Mouse (Mus musculus): ENCODE measurements around the gene Kcnj8. TPM values are rescaled to one million over a fixed set of nuclear protein-coding genes. Genes with fewer than 3 reads are reported as not detected.

The Kcnj8 gene
- total RNA-seq, 1 experiment: 0.58 TPM

GRCm38 (mm10) chr6:142609401-142610373 is 38.3 kb upstream of the Kcnj8 start:
- in situ Hi-C loops (cut with MboI; ENCODE audit: low sequenced_read_pairs in 2 of 2, unreplicated experiment in 2 of 2): no loop called here
- no peak for DNase-seq (ENCODE audit: low read depth, low spot score)
- Histone ChIP-seq H3K9me3 (ENCODE audit: control insufficient read depth, insufficient read depth, low read depth, low read length) (no peaks in the 10 kb centered on the region), H3K4me1 (ENCODE audit: control insufficient read depth in 2 of 2, insufficient read depth in 2 of 2, low read length in 2 of 2, poor library complexity in 1 of 2) (no peaks in the 10 kb centered on the region), H3K27ac (ENCODE audit: insufficient read depth, low read depth, low read length, poor library complexity, severe bottlenecking) (no peak overlapping the region), H3K4me3 (ENCODE audit: insufficient read depth in 1 of 2, low read depth in 1 of 2, low read length in 2 of 2, poor library complexity in 1 of 2, severe bottlenecking in 1 of 2) (no peak overlapping the region), H3K9ac (ENCODE audit: insufficient read depth, low read depth, low read length, poor library complexity, severe bottlenecking) (no peak overlapping the region), H3K36me3 (ENCODE audit: control insufficient read depth, insufficient read depth, low read length, poor library complexity, severe bottlenecking) (no peaks in the 10 kb centered on the region)
- TF ChIP-seq ZNF384 (IDR thresholded peaks at IDR 0.05; ENCODE audit: low read depth, low read length) (no peak), CHD2 (IDR thresholded peaks at IDR 0.05; ENCODE audit: low read depth, low read length) (no peak), MAFK (IDR thresholded peaks at IDR 0.05; ENCODE audit: insufficient read depth, low read depth, low read length) (no peak), HCFC1 (IDR thresholded peaks at IDR 0.05; ENCODE audit: borderline replicate concordance, insufficient read depth, low read length) (no peak), ZC3H11A (IDR thresholded peaks at IDR 0.05; ENCODE audit: borderline replicate concordance, low read depth, low read length) (no peak)

GRCm38 (mm10) chr6:142607080-142607479 is 35.7 kb upstream of the Kcnj8 start:
- Histone ChIP-seq H3K9me3 (ENCODE audit: control insufficient read depth, insufficient read depth, low read depth, low read length) (no peaks in the 10 kb centered on the region), H3K36me3 (ENCODE audit: control insufficient read depth, insufficient read depth, low read length, poor library complexity, severe bottlenecking) (no peaks in the 10 kb centered on the region), H3K27ac (ENCODE audit: insufficient read depth, low read depth, low read length, poor library complexity, severe bottlenecking) (no peak overlapping the region), H3K4me3 (ENCODE audit: insufficient read depth in 1 of 2, low read depth in 1 of 2, low read length in 2 of 2, poor library complexity in 1 of 2, severe bottlenecking in 1 of 2) (no peak overlapping the region), H3K4me1 (ENCODE audit: control insufficient read depth in 2 of 2, insufficient read depth in 2 of 2, low read length in 2 of 2, poor library complexity in 1 of 2) (peaks cover 4 to 12% of the 10 kb centered on the region in 2 experiments; a peak in 2 of 4 replicates), H3K9ac (ENCODE audit: insufficient read depth, low read depth, low read length, poor library complexity, severe bottlenecking) (no peak overlapping the region)
- in situ Hi-C loops (cut with MboI; ENCODE audit: low sequenced_read_pairs in 2 of 2, unreplicated experiment in 2 of 2): no loop called here
- no peak for TF ChIP-seq HCFC1 (IDR thresholded peaks at IDR 0.05; ENCODE audit: borderline replicate concordance, insufficient read depth, low read length)
- no peak for TF ChIP-seq ZC3H11A (IDR thresholded peaks at IDR 0.05; ENCODE audit: borderline replicate concordance, low read depth, low read length)
- no peak for TF ChIP-seq CHD2 (IDR thresholded peaks at IDR 0.05; ENCODE audit: low read depth, low read length)
- no peak for TF ChIP-seq MAFK (IDR thresholded peaks at IDR 0.05; ENCODE audit: insufficient read depth, low read depth, low read length)
- TF ChIP-seq ZNF384 (IDR thresholded peaks at IDR 0.05; ENCODE audit: low read depth, low read length): no peak
- DNase-seq (ENCODE audit: low read depth, low spot score): no peak

- Histone ChIP-seq H3K4me1 (ENCODE audit: control insufficient read depth in 2 of 2, insufficient read depth in 2 of 2, low read length in 2 of 2, poor library complexity in 1 of 2) (peaks cover 4 to 16% of the 10 kb centered on the region in 2 experiments; a peak in 2 of 4 replicates), H3K4me3 (ENCODE audit: insufficient read depth in 1 of 2, low read depth in 1 of 2, low read length in 2 of 2, poor library complexity in 1 of 2, severe bottlenecking in 1 of 2) (no peak overlapping the region), H3K9me3 (ENCODE audit: control insufficient read depth, insufficient read depth, low read depth, low read length) (no peaks in the 10 kb centered on the region), H3K27ac (ENCODE audit: insufficient read depth, low read depth, low read length, poor library complexity, severe bottlenecking) (no peak overlapping the region), H3K36me3 (ENCODE audit: control insufficient read depth, insufficient read depth, low read length, poor library complexity, severe bottlenecking) (no peaks in the 10 kb centered on the region), H3K9ac (ENCODE audit: insufficient read depth, low read depth, low read length, poor library complexity, severe bottlenecking) (no peak overlapping the region)
- TF ChIP-seq MAFK (IDR thresholded peaks at IDR 0.05; ENCODE audit: insufficient read depth, low read depth, low read length) (no peak), ZC3H11A (IDR thresholded peaks at IDR 0.05; ENCODE audit: borderline replicate concordance, low read depth, low read length) (no peak), ZNF384 (IDR thresholded peaks at IDR 0.05; ENCODE audit: low read depth, low read length) (no peak), HCFC1 (IDR thresholded peaks at IDR 0.05; ENCODE audit: borderline replicate concordance, insufficient read depth, low read length) (no peak), CHD2 (IDR thresholded peaks at IDR 0.05; ENCODE audit: low read depth, low read length) (no peak)
- in situ Hi-C loops (cut with MboI; ENCODE audit: low sequenced_read_pairs in 2 of 2, unreplicated experiment in 2 of 2): no loop called here
- peak; percentile 11 for DNase-seq (ENCODE audit: low read depth, low spot score)
These were observed 31.4 kb upstream of the Kcnj8 start for GRCm38 (mm10) chr6:142602772-142603171.

GRCm38 (mm10) chr6:142578831-142579230 is 7.4 kb upstream of the Kcnj8 start:
- H3K27ac ChIP-seq (ENCODE audit: insufficient read depth, low read depth, low read length, poor library complexity, severe bottlenecking): no peak overlapping the region
- no peak overlapping the region for H3K4me3 ChIP-seq (ENCODE audit: insufficient read depth in 1 of 2, low read depth in 1 of 2, low read length in 2 of 2, poor library complexity in 1 of 2, severe bottlenecking in 1 of 2)
- H3K9me3 ChIP-seq (ENCODE audit: control insufficient read depth, insufficient read depth, low read depth, low read length): no peaks in the 10 kb centered on the region
- H3K4me1 ChIP-seq (ENCODE audit: control insufficient read depth in 2 of 2, insufficient read depth in 2 of 2, low read length in 2 of 2, poor library complexity in 1 of 2): no peaks in the 10 kb centered on the region
- DNase-seq (ENCODE audit: low read depth, low spot score): no peak
- no peak overlapping the region for H3K9ac ChIP-seq (ENCODE audit: insufficient read depth, low read depth, low read length, poor library complexity, severe bottlenecking)
- in situ Hi-C loops (cut with MboI; ENCODE audit: low sequenced_read_pairs in 2 of 2, unreplicated experiment in 2 of 2): no loop called here
- no peak for TF ChIP-seq ZNF384 (IDR thresholded peaks at IDR 0.05; ENCODE audit: low read depth, low read length)
- no peak for TF ChIP-seq HCFC1 (IDR thresholded peaks at IDR 0.05; ENCODE audit: borderline replicate concordance, insufficient read depth, low read length)
- no peak for TF ChIP-seq MAFK (IDR thresholded peaks at IDR 0.05; ENCODE audit: insufficient read depth, low read depth, low read length)
- TF ChIP-seq ZC3H11A (IDR thresholded peaks at IDR 0.05; ENCODE audit: borderline replicate concordance, low read depth, low read length): no peak
- TF ChIP-seq CHD2 (IDR thresholded peaks at IDR 0.05; ENCODE audit: low read depth, low read length): no peak
- H3K36me3 ChIP-seq (ENCODE audit: control insufficient read depth, insufficient read depth, low read length, poor library complexity, severe bottlenecking): no peaks in the 10 kb centered on the region

Measured in ES-E14 (cell line).